Mouse (Mus musculus) CD4-positive, CD25-positive, alpha-beta regulatory T cell, adult 4 months (primary cell): Measurements from ENCODE around the gene Prss57. TPM values are rescaled to one million over a fixed set of nuclear protein-coding genes. Genes with fewer than 3 reads are reported as not detected.

Experiments
- ATAC-seq: one replicate; pipeline ENCODE4 v1.8.0; 2017
- polyA plus RNA-seq, 2 experiments: library from polyadenylated mRNA; unstranded; fragments of 100-300 nt; shearing (Covaris generic); gene quantifications; one replicate each; pipeline ENCODE4 v1.2.1; 2017

The Prss57 gene
- not detected for polyA plus RNA-seq

- ATAC-seq: no peak
These were observed at the start of gene Prss57 for GRCm38 (mm10) chr10:79790861-79791260. TSS of gene Prss57 (minus strand) at chr10:79790961.

- no peak for ATAC-seq
These were observed 49.3 kb upstream of the Prss57 start for GRCm38 (mm10) chr10:79840091-79840490.

GRCm38 (mm10) chr10:79838151-79838550, 47.4 kb upstream of the Prss57 start:
- ATAC-seq: no peak

GRCm38 (mm10) chr10:79836918-79837317, 46.2 kb upstream of the Prss57 start:
- no peak for ATAC-seq

GRCm38 (mm10) chr10:79834769-79835398, 44.1 kb upstream of the Prss57 start:
- peak; percentile 79 for ATAC-seq

GRCm38 (mm10) chr10:79832786-79833181, 42.0 kb upstream of the Prss57 start:
- no peak for ATAC-seq

- no peak for ATAC-seq
These were observed 41.4 kb upstream of the Prss57 start for GRCm38 (mm10) chr10:79832026-79832785.

- ATAC-seq: no peak
These were observed 40.8 kb upstream of the Prss57 start for GRCm38 (mm10) chr10:79831583-79831982.

- no peak for ATAC-seq
These were observed 33.7 kb upstream of the Prss57 start for GRCm38 (mm10) chr10:79824413-79824812.

GRCm38 (mm10) chr10:79823011-79823410, 32.2 kb upstream of the Prss57 start:
- no peak for ATAC-seq

- no peak for ATAC-seq
These were observed 31.6 kb upstream of the Prss57 start for GRCm38 (mm10) chr10:79822372-79822771.

- ATAC-seq: no peak
These were observed 31.0 kb upstream of the Prss57 start for GRCm38 (mm10) chr10:79821731-79822130.

GRCm38 (mm10) chr10:79820782-79821181, 30.0 kb upstream of the Prss57 start, which contains the start of gene Misp:
TSS of gene Misp (plus strand) at chr10:79820989.
- ATAC-seq: no peak

- ATAC-seq: no peak
These were observed 29.5 kb upstream of the Prss57 start for GRCm38 (mm10) chr10:79820277-79820676.

GRCm38 (mm10) chr10:79819606-79820005, 28.8 kb upstream of the Prss57 start:
- no peak for ATAC-seq

- no peak for ATAC-seq
These were observed 27.5 kb upstream of the Prss57 start for GRCm38 (mm10) chr10:79818225-79818624.

- ATAC-seq: no peak
These were observed 26.4 kb upstream of the Prss57 start for GRCm38 (mm10) chr10:79817111-79817510.

GRCm38 (mm10) chr10:79815671-79816494, 25.1 kb upstream of the Prss57 start:
- no peak for ATAC-seq

GRCm38 (mm10) chr10:79814271-79814842, 23.6 kb upstream of the Prss57 start:
- no peak for ATAC-seq

GRCm38 (mm10) chr10:79811736-79812637, 21.2 kb upstream of the Prss57 start:
- ATAC-seq: no peak

GRCm38 (mm10) chr10:79808728-79809127, 18.0 kb upstream of the Prss57 start:
- no peak for ATAC-seq

- ATAC-seq: no peak
These were observed 17.1 kb upstream of the Prss57 start for GRCm38 (mm10) chr10:79807826-79808225.
